Mouse (Mus musculus) brown adipose tissue, adult 24 weeks (tissue): ENCODE measurements around the gene Rbm8a2. TPM values are rescaled to one million over a fixed set of nuclear protein-coding genes. Genes with fewer than 3 reads are reported as not detected.

Experiments used
- H3K27ac ChIP-seq: fragments of 200-500 bp; replicated peaks from 2 replicates; pipeline ENCODE4 v1.5.1; 2012; ENCODE audit warnings: low read depth, mild to moderate bottlenecking, low read length
- H3K4me1 ChIP-seq: fragments of 200-500 bp; 2 replicates; pipeline ENCODE4 v1.6.1; 2012; ENCODE audit warnings: low read length, mixed read lengths; ENCODE audit not compliant: control insufficient read depth, insufficient read depth, insufficient read length
- H3K4me3 ChIP-seq: fragments of 200-500 bp; 2 replicates; pipeline ENCODE4 v1.5.1; 2012; ENCODE audit warnings: low read depth, mild to moderate bottlenecking, low read length, moderate library complexity; ENCODE audit not compliant: insufficient read depth
- polyA plus RNA-seq: library from polyadenylated mRNA; stranded (reverse); fragments of >200 nt; gene quantifications from 2 replicates; pipeline ENCODE4 v1.2.4, GENCODE M21; 2012; ENCODE audit not compliant: missing spikeins, insufficient read depth, insufficient read length

Gene Rbm8a2
- polyA plus RNA-seq, 1 experiment, result 0.79 TPM

- Histone ChIP-seq H3K4me1 (no peaks in the 10 kb centered on the region), H3K27ac (no peak overlapping the region), H3K4me3 (no peak overlapping the region)
These were observed 28.1 kb downstream of the Rbm8a2 start for GRCm38 (mm10) chr1:175950851-175951250.

- no peak overlapping the region for H3K27ac ChIP-seq
- H3K4me1 ChIP-seq, result no peaks in the 10 kb centered on the region
- no peak overlapping the region for H3K4me3 ChIP-seq
These were observed 28.5 kb downstream of the Rbm8a2 start for GRCm38 (mm10) chr1:175950421-175950820.

- H3K4me3 ChIP-seq, result no peak overlapping the region
- no peak overlapping the region for H3K27ac ChIP-seq
- no peaks in the 10 kb centered on the region for H3K4me1 ChIP-seq
These were observed 32.1 kb downstream of the Rbm8a2 start for GRCm38 (mm10) chr1:175946718-175947315.

GRCm38 (mm10) chr1:175943168-175943567 lies 35.7 kb downstream of the Rbm8a2 start:
- no peak overlapping the region for H3K4me3 ChIP-seq
- no peaks in the 10 kb centered on the region for H3K4me1 ChIP-seq
- no peak overlapping the region for H3K27ac ChIP-seq

- no peak overlapping the region for H3K27ac ChIP-seq
- H3K4me1 ChIP-seq, result no peaks in the 10 kb centered on the region
- H3K4me3 ChIP-seq, result no peak overlapping the region
These were observed 40.2 kb downstream of the Rbm8a2 start for GRCm38 (mm10) chr1:175938731-175939130.

- H3K4me1 ChIP-seq, result no peaks in the 10 kb centered on the region
- no peak overlapping the region for H3K27ac ChIP-seq
- H3K4me3 ChIP-seq, result no peak overlapping the region
These were observed 42.6 kb downstream of the Rbm8a2 start for GRCm38 (mm10) chr1:175936282-175936737.

GRCm38 (mm10) chr1:175931391-175931790 lies 47.5 kb downstream of the Rbm8a2 start:
- no peaks in the 10 kb centered on the region for H3K4me1 ChIP-seq
- no peak overlapping the region for H3K27ac ChIP-seq
- H3K4me3 ChIP-seq, result no peak overlapping the region

Other genes with a start within 250 kb of the Rbm8a2 start
- gene Exo1, start 98.5 kb downstream of the Rbm8a2 start, polyA plus RNA-seq, result not detected in 2 replicates
- gene Gm38100, start 58.8 kb downstream of the Rbm8a2 start, polyA plus RNA-seq, result not detected in 2 replicates